Mouse (Mus musculus): ENCODE measurements around the gene Sec62.
"Not testable (repeated sequence)": the region's sequence is repeated elsewhere in the genome, so short reads cannot be mapped to it uniquely, and the experiment has no call there.

Sec62 gene

DNA sequence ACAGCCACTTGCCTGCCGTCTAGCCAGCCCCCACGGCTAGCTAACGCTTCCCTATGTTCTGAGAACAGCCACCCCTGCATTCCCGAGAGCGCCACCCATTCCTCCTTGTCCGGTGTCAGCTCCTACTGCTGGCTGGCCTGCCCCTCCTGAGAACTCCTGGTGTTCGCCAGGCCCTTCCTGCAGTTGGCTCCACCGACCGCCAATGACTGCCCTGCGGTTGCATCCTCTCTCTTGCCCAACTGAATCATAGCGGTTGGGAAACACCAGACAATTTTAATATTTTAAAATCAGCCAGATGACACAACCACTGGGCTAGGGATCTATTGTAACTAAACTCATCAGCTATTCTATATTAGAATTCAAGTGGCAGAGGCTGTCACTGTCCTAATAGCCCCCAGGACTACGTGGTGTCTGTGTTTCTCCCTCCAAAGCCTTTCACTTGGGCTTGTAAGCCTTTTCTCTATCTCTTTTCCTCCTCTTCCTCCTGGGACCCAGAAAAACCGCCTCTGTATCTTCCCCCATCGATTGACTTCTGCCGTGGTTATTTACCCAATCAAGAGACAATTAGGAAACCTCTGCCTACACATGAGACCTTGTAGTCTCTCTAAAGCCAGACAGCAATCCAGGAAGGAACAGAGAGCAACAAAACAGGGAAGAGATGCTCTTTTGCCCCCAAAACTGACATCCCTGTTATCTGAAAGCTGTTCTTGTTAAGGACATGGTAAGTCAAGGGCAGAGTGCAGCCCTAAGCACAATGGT, 39.4 kb downstream of the Sec62 start:
- no peak for DNase-seq

DNA sequence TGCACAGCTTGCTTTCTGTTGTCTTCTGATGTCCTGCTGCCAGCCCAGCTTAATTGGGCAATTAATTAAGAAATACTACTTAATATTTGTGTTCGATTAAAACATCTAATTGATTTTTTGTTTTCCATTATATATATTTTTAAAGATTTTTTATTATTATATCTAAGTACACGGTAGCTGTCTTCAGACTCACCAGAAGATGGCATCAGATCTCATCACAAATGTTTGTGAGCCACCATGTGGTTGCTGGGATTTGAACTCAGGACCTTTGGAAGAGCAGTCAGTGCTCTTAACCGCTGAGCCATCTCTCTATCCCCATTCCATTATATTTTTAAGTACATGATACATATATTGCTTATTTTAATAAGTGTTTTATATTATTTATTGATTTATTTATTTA, 40.6 kb downstream of the Sec62 start:
- no peak for DNase-seq

GRCm38 (mm10) chr3:30845755-30846154, 53.1 kb downstream of the Sec62 start:
- no peak for DNase-seq

DNA sequence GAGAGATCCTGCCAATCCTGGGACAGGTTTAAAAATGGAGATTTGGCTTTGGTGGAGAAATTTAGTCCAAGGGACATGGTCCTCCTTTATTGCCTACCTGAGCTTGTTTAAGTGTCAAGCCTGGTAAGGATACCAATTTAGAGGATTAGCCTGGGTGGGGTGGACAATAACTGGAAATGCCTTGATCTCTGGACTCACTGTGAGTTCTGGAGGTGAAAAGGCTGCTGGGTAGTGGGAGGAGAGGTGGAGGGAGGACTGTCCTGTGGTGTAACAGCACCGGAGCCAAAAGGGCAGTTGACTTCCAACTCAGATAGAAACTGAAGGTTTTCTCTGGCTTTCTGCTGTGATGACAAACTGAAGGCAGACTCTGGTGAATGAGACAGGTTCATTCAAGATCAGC, 54.7 kb downstream of the Sec62 start:
- DNase-seq, result peak; percentile 23 to 34

GRCm38 (mm10) chr3:30851422-30851821, 58.7 kb downstream of the Sec62 start:
- DNase-seq, result peak; percentile 29 to 42

DNA sequence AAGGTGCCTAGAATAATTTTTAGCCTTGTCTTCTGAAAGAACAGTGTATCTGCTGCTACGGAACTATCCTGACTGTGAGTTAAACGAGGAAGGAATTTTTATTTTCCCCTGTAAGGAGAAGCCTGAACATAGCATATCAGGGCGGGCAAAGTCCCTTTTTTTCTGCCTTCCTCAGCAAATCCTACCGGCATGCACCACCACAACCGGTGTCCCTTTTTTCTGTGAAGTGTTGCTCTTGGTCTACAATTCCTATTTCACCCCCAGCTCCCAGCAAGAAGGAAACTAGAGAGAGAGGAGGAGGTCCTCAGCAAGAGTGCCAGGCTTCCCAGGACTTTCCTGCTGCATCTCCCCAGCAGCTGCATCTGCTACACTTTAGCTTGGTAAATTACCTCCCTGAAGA, 60.9 kb downstream of the Sec62 start:
- peak in 1 of 2 experiments; percentile 46 for DNase-seq

- DNase-seq, result peak; percentile 89 to 91
Observed at GRCm38 (mm10) chr3:30855604-30856458, 63.2 kb downstream of the Sec62 start, which contains the start of gene Gpr160. Gene Gpr160, plus strand, starts transcription at chr3:30855950.

GRCm38 (mm10) chr3:30859599-30859998, 66.9 kb downstream of the Sec62 start:
- not testable (repeated sequence) for DNase-seq

DNA sequence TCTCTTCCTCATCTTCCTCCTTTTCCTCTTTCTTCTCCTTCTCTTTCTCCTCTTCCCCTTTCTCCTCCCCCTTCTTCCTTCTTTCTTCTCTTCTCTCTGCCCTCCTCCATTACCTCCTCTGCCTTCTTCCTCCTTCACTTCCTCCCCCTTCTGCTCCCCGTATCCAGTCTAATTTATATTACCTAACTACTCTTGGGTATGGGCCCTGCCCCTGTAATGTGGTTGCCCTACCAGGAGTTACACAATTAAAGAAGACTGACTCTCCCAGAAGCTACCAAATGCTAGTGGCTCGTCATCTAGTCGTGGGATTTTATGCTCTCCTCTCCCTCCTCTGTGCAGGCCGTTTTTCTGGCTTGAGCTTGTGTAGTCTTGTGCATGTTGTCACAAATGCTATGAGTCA, 68.0 kb downstream of the Sec62 start:
- no peak for DNase-seq

DNA sequence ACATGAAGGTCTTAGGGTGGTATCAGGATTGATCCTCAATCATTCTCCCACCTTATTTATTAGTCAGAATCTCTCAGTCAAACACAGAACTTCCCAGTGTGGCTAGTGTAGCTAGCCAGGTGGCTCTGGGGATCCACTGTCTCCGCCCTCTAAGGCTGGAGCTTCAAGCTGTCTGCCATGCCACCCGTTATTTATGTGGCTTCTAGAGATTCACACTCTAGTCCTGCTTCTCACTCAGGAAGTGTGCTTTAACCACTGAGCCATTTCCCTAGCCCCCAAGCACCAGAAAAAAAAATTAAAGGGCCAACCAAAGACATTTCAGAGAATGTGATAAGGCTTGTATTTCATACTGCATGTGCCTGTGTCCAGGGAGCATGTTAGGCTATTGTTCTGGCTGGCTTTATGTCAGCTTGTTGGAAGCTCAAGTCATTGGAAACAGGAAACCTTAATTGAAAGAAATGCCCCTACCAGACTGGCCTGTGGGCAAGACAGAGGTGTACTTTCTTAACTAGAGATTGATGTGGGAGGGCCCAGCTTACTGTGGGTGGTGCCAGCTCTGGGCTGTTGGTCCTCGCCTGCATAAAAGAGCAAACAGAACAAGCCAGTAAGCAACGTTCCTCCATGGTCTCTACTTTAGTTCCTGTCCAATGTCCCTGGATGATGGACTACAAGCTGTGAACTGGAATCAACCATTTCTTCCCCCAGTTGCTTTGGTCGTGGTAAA, 71.2 kb downstream of the Sec62 start:
- DNase-seq, result no peak

DNA sequence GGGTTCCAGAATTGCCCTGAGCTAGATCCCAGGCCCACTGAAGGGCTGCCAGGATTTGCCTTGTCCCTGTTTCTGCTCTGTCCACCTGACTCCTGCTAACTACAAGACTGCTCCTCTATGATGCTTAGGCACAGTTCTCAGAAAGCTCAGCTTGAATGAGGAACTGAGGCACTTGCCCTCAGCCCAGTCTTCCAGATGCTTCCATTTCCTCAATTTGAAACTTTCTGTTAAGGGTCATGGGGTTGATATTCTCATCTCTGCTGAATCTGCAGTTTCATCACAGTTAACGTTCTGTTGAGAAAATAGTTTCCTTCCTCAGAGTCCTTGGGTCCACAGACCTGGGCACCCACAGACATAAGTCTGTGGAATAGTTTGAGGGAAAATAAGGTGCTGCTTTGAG, 72.0 kb downstream of the Sec62 start:
- no peak for DNase-seq

- DNase-seq, result peak; percentile 18 to 35
Observed at GRCm38 (mm10) chr3:30868176-30868575, 75.5 kb downstream of the Sec62 start.

DNA sequence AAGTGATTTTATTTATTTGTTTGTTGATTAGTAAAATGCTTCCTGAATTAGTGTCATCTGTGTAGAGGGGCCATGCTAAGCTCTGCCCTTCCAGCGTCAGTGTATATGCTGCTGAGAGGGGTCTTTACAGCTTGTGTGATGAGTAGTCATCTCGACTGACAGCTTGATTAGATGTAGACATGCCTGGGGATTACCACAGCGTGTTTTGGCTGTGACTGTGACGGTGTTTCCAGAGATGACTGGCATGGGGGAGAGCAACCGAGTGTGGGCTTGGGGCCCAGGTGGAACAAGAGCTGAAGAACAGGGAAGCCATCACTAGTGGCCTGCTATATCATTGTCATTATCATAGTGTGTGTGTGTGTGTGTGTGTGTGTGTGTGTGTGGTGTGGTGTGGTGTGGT, 76.0 kb downstream of the Sec62 start:
- DNase-seq, result no peak

DNA sequence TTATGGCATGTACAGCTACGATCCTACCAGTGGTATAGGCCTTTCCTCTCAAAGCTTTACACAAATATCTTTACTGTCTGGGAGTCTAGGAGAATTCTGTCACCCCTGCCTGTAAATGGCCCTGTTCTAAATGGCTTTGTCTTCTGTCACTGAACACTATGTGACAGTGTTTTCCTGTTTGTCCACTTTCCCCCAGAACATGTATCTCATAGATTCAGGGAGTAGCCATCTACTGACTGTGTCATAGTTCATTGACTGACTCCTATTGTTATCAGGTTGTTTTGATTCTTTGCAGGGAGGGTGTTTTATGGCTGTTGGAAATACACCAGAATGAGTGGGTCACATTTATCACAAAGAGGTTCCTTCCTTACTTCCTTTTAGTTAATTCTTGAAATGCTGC, 77.3 kb downstream of the Sec62 start:
- no peak for DNase-seq
